Mouse (Mus musculus): ENCODE measurements around the gene Gon4l.
"Not testable (repeated sequence)": the region's sequence is repeated elsewhere in the genome, so short reads cannot be mapped to it uniquely, and the experiment has no call there.

Gene Gon4l

GRCm38 (mm10) chr3:88834951-88835491 lies at the start of gene Gon4l:
Gene Gon4l, plus strand, starts transcription at chr3:88835231.
- peak; percentile 81 for DNase-seq (ENCODE audit: low read depth)

DNA sequence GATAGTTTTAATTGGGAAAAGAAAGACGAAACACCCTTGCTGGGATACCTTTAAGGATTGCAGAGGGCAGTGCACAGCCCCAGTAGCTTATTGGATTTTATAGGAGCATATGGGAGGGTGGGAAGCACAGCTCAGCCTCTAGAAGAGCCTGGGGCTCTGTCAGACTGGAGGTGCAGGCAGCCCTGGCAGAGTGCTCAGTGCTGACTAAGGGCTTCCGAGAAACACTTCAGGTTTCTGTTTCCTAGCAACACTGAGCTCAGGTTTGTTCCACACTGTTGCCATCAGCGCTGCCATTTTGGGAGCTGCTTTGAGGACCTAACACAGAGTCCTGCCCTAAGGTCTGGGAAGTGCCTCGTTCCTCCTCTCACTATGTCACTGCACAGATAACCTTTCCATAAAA lies 48.7 kb upstream of the Gon4l start:
- DNase-seq (ENCODE audit: low read depth), result not testable (repeated sequence)

DNA sequence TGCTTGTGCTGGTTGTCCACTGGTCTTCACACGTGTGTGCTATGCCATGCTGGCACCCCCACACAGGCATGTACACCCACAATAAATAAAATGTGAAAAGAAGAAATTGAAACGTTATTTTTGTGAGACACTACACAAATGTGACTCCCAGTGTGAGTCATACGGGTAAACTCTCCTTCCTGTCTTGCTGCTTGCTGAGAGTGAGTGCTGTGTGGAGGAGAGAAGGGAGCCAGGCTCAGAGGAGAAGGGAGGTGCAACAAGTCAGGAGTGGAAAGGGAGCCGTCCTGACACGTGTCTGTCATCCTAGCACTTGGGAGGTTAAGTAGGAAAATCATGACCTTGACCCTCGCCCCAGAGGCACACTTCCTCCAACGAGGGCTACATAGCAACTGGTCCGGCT lies 48.2 kb upstream of the Gon4l start:
- DNase-seq (ENCODE audit: low read depth), result not testable (repeated sequence)

DNA sequence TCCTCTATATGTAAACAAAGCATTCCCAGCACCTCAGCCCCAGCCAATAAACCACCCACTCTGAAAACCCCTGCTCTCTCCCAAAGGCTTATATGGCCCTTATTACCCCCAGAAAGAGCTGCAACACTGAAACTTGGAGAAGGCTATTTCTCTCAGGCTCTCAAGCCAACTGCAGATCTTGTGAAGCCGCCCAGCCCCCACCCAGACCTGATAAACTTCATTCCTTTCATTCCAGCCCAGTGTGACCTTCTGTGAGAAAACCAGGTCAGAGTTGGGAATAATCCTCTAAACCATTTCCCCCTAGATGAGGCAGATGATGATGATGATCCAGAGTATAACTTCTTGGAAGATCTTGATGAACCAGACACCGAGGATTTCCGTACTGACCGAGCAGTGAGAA lies 47.0 kb upstream of the Gon4l start:
- DNase-seq (ENCODE audit: low read depth), result not testable (repeated sequence)

DNA sequence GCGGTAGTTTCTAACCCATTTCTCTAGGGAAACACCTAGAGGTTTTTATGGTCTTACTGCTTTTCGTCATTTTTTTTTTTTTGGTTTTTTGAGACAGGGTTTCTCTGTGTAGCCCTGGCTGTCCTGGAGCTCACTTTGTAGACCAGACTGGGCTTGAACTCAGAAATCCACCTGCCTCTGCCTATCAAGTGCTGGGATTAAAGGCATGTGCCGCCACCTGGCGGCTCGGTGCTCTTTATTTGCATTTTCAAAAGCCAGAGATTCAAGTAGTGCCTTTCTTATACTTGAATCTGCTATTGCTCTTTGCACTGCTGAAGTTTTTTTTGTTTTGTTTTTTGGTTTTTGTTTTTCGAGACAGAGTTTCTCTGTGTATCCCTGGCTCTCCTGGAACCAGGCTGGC lies 37.5 kb upstream of the Gon4l start:
- not testable (repeated sequence) for DNase-seq (ENCODE audit: low read depth)

GRCm38 (mm10) chr3:88803910-88804540 lies 31.0 kb upstream of the Gon4l start:
- DNase-seq (ENCODE audit: low read depth), result no peak

DNA sequence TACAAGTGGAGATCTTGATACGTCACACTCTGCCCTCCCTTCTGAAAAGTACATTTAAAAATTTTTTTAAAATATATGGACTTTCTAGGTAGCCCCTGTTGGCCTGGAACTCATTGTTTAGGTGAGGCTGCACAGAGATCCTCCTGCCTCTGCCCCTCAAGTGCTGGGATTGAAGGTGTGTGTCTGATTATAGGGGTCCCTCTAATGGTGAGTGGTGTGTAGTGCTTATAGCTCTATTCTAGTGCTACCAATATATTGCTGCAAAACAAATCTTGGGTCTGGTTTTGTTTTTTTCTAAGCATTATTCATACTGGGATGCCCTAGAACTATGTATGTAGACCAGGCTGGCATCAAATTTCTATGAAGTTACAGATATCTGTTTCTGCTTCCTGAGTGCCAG lies 9.3 kb upstream of the Gon4l start:
- peak; percentile 32 for DNase-seq (ENCODE audit: low read depth)

DNA sequence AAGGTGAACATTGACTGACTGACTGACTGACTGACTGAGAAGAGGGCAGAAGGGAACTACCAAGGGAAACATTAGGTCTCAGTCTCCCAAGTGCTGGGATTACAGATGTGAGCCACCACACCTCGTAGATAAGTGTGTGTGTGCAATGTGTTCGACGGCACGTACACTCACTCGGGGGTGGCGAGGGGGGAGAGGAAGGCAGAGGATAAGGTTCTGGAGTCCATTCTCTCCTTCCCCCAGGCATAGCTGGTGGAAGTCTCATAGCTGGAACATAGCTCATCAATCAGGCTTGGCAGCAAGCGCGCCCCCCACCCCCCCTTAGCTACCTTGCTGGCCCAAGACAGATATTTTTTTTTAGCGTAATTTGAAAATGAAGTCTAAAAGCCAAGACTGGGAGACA lies 7.8 kb upstream of the Gon4l start:
- DNase-seq (ENCODE audit: low read depth), result no peak

- peak; percentile 85 for DNase-seq (ENCODE audit: low read depth)
Measured at GRCm38 (mm10) chr3:88831177-88832121, 3.6 kb upstream of the Gon4l start.

- DNase-seq (ENCODE audit: low read depth), result peak; percentile 88
Measured at GRCm38 (mm10) chr3:88832388-88832787, 2.6 kb upstream of the Gon4l start.

- no peak for DNase-seq (ENCODE audit: low read depth)
Measured at GRCm38 (mm10) chr3:88849172-88849571, 14.1 kb downstream of the Gon4l start.

- no peak for DNase-seq (ENCODE audit: low read depth)
Measured at GRCm38 (mm10) chr3:88855837-88856236, 20.8 kb downstream of the Gon4l start.

DNA sequence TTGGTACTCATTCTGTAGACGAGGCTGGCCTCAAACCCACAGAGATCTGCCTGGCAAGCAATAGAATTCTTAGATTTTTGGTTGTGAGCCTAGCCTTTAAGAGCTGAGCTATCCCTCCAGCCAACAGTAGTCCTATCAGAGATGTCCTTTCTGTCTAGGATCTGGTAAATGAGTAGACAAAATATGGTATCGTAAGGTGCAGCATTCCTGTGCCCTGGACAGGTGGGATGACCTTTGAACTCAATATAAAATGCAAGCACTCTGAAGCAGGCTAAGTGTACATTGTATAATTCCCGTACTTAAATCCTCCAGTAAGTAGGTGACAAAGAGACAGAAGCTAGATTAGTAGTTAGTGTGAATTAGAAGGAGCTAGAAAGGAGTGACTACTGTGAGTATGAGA lies 27.1 kb downstream of the Gon4l start:
- DNase-seq (ENCODE audit: low read depth), result no peak

DNA sequence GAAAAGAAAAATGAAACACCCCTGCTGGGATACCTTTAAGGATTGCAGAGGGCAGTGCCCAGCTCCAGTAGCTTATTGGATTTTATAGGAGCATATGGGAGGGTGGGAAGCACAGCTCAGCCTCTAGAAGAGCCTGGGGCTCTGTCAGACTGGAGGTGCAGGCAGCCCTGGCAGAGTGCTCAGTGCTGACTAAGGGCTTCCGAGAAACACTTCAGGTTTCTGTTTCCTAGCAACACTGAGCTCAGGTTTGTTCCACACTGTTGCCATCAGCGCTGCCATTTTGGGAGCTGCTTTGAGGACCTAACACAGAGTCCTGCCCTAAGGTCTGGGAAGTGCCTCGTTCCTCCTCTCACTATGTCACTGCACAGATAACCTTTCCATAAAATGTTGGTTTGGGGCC lies 31.7 kb downstream of the Gon4l start:
- DNase-seq (ENCODE audit: low read depth), result not testable (repeated sequence)

- not testable (repeated sequence) for DNase-seq (ENCODE audit: low read depth)
Measured at GRCm38 (mm10) chr3:88867177-88867576, 32.1 kb downstream of the Gon4l start.

DNA sequence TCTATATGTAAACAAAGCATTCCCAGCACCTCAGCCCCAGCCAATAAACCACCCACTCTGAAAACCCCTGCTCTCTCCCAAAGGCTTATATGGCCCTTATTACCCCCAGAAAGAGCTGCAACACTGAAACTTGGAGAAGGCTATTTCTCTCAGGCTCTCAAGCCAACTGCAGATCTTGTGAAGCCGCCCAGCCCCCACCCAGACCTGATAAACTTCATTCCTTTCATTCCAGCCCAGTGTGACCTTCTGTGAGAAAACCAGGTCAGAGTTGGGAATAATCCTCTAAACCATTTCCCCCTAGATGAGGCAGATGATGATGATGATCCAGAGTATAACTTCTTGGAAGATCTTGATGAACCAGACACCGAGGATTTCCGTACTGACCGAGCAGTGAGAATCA lies 33.4 kb downstream of the Gon4l start:
- DNase-seq (ENCODE audit: low read depth), result not testable (repeated sequence)

DNA sequence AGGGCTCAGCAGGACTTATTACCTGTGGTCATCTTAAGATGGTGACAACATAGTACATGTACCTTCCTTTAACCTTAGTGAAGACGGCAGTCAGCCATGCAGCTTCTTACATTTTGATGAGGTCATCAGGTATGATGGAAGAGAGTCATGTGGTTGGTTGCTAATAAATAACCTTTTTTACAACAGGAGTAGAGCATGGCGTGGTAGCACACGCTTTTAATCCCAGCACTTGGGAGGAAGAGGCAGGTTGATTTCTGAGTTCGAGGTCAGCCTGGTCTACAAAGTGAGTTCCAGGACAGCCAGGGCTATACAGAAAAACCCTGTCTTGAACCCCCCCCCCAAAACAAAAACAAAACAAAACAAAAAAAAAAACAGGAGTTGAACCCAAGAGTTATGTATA lies 47.5 kb downstream of the Gon4l start:
- not testable (repeated sequence) for DNase-seq (ENCODE audit: low read depth)

- DNase-seq (ENCODE audit: low read depth), result not testable (repeated sequence)
Measured at GRCm38 (mm10) chr3:88893011-88893410, 58.0 kb downstream of the Gon4l start.

DNA sequence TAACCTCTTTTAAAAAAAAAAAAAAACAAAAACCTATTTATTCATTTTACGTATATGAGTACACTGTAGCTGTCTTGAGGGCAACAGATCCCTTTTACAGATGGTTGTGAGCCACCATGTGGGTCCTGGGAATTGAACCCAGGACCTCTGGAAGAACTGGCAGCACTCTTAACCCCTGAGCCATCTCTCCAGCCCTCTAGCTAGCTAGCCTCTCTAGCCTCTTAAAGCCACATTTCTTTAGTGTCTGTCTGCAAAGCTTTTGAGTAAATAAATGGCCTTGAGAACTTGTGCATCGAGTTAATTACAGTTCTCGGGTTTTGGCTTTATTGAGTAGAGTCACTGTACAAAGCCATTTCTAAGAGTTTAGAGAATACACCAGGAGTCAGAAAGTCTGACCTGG lies 69.8 kb downstream of the Gon4l start:
- no peak for DNase-seq (ENCODE audit: low read depth)

GRCm38 (mm10) chr3:88905209-88905608 lies 70.2 kb downstream of the Gon4l start:
- no peak for DNase-seq (ENCODE audit: low read depth)

DNA sequence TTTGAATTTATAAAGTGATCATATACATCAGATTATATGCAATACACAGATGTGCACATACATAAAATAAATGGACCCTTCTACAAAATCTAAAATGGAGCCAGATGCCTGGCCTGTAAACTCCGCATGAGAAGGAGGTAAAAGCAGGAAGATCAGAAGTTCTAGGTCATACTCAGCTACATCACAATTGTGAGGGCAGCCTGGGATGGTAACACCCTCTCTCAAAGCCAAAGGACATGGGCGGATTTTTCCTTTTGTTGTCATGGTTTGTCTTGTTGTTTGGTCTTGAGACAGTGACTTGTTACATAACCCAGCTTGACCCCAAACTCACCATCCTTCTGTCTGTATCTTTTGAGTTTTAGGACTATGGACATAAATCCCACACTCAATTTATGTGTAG lies 70.7 kb downstream of the Gon4l start:
- DNase-seq (ENCODE audit: low read depth), result no peak

DNA sequence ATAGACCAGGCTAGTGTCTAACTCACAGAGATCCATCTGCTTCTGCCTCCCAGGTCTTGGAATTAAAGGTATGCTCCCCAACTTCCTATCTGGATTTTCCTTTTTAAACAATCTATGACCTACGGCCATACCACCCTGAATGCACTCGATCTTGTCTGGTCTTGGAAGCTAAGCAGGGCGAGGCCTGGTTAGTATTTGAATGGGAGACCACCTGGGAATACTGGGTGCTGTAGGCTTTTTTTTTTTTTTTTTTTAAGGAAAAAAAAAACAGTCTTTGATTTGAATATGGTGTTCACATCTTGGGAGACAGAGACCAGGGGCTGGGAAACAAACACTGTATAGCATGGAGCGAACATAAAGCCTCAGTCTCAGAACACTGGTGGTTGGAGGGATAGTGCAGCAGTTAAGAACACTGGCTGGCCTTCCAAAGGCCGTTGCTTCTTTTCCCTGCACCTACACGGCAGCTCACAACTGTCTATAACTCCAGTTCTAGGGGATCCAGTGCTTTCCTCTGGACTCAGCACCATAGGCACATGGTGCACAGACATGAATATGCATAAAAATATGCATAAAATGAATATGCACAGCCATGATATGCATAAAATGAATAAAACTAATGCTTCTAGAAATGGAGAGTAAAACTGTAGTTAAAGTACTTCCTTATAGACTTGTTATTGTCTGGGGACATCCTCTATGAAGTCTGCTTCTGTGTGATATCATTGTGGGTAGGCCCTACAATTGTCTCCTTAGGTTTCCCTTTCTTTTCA lies 71.5 kb downstream of the Gon4l start:
- DNase-seq (ENCODE audit: low read depth), result no peak

All from induced T-regulatory cell, adult 2 months (primary cell).